Mouse (Mus musculus): ENCODE results near the gene Adh1. TPM values are rescaled to one million over a fixed set of nuclear protein-coding genes. Genes with fewer than 3 reads are reported as not detected.

The Adh1 gene
- not detected in 2 replicates for polyA plus RNA-seq (2012)

GRCm38 (mm10) chr3:138260721-138261669 is at the start of gene Adh1:
Gene Adh1 (plus strand): TSS chr3:138260991.
- Histone ChIP-seq H3K4me1 (ENCODE audit: control insufficient read depth) (no peaks in the 10 kb centered on the region), H3K27me3 (ENCODE audit: control insufficient read depth) (no peaks in the 10 kb centered on the region), H3K36me3 (ENCODE audit: control insufficient read depth) (no peaks in the 10 kb centered on the region), H3K9me3 (ENCODE audit: control insufficient read depth, low read length) (no peaks in the 10 kb centered on the region), H3K4me3 (replicated peaks) (no peak within 1 kb of the TSS)
- TF ChIP-seq TAL1 (IDR thresholded peaks at IDR 0.05; ENCODE audit: low read length) = no peak
- TF ChIP-seq GATA1 (IDR thresholded peaks at IDR 0.05; ENCODE audit: low read length) = no peak

DNA sequence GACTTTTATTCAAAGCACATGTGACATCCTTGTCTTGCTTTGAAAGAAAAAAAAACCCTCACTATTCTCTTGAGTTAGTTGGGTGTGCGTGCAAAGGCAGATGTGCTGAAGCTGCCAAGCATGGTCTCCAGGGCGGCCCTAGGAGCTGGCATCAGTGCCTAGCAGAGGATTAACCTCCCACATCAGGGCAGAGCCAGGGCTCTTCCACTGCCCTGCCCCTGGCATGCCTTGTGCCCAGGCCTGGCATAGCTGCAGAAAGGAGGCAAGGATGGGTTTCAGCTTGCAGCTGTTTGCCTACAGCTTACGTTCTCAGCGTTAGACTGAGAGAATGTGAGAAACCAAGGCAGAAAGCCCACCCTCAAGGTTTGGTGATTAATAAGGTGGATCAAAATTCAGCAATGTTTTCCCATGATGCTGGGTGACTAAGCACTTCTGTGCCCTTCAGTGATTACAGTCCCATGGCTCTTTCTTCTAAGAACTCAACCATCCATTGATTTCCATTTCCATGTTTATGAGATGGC is 48.3 kb upstream of the Adh1 start:
- no peak for TF ChIP-seq TAL1 (IDR thresholded peaks at IDR 0.05; ENCODE audit: low read length)
- Histone ChIP-seq H3K4me1 (ENCODE audit: control insufficient read depth) (no peaks in the 10 kb centered on the region), H3K4me3 (replicated peaks) (no peak overlapping the region), H3K9me3 (ENCODE audit: control insufficient read depth, low read length) (no peaks in the 10 kb centered on the region), H3K36me3 (ENCODE audit: control insufficient read depth) (no peaks in the 10 kb centered on the region), H3K27me3 (ENCODE audit: control insufficient read depth) (no peaks in the 10 kb centered on the region)

DNA sequence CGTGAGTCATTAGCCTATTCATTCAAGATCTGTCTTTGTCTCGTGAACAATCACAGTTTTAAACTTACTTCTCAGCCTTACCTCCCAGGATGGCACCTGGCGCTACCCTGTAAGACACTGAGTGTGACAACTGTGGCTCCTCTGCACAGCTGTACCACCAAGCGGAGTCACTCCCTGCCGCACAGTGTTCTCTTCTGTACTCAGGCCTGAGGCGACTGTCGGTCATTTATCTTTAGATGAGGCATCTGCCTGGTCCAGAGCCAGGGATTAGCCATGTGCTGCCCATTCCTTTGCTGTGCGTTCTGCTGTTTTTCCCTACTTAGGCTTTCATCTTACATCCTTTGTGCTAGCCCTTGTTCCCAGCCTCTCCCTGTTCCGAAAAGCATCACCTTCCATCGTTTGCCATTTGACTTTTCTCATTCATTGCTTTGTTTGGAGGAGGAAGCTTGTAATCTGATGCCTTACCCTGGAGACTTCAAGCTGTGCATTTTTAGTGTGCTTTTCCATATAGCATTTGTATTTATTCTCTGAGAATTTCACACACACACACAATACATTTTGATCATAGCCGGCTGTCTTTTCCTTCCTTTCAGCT is 45.3 kb upstream of the Adh1 start:
- no peaks in the 10 kb centered on the region for H3K4me1 ChIP-seq (ENCODE audit: control insufficient read depth)
- H3K36me3 ChIP-seq (ENCODE audit: control insufficient read depth) = no peaks in the 10 kb centered on the region
- no peaks in the 10 kb centered on the region for H3K9me3 ChIP-seq (ENCODE audit: control insufficient read depth, low read length)
- H3K4me3 ChIP-seq (replicated peaks) = no peak overlapping the region
- no peak for TF ChIP-seq TAL1 (IDR thresholded peaks at IDR 0.05; ENCODE audit: low read length)
- TF ChIP-seq GATA1 (IDR thresholded peaks at IDR 0.05; ENCODE audit: low read length) = no peak
- no peaks in the 10 kb centered on the region for H3K27me3 ChIP-seq (ENCODE audit: control insufficient read depth)

DNA sequence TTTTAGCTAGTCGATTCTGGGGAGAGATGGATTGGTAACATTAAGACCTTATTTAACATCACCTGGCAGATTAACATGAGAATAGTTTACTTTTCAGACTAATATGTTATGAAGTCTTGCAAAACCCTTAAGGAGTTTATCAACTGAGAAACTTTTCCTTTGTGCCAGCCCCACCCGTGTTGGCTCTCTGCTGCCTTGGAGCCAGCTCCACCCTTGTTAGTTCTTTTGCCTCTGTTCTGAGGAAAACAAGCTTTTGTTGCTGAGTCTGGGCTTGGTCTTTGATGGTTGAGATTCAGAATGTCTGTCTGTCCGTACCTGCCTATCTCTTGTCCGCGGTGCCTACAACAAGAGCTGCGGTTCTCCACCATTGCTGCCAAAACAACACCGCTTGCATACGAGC is 44.7 kb upstream of the Adh1 start:
- Histone ChIP-seq H3K9me3 (ENCODE audit: control insufficient read depth, low read length) (no peaks in the 10 kb centered on the region), H3K4me1 (ENCODE audit: control insufficient read depth) (no peaks in the 10 kb centered on the region), H3K27me3 (ENCODE audit: control insufficient read depth) (no peaks in the 10 kb centered on the region), H3K4me3 (replicated peaks) (no peak overlapping the region), H3K36me3 (ENCODE audit: control insufficient read depth) (no peaks in the 10 kb centered on the region)
- TF ChIP-seq GATA1 (IDR thresholded peaks at IDR 0.05; ENCODE audit: low read length) = no peak
- no peak for TF ChIP-seq TAL1 (IDR thresholded peaks at IDR 0.05; ENCODE audit: low read length)

GRCm38 (mm10) chr3:138217631-138218264 is 43.0 kb upstream of the Adh1 start, which contains the start of gene Adh7:
Gene Adh7 (plus strand): TSS chr3:138217760.
- Histone ChIP-seq H3K27me3 (ENCODE audit: control insufficient read depth) (no peaks in the 10 kb centered on the region), H3K9me3 (ENCODE audit: control insufficient read depth, low read length) (no peaks in the 10 kb centered on the region), H3K4me3 (replicated peaks) (no peak within 1 kb of the TSS), H3K36me3 (ENCODE audit: control insufficient read depth) (no peaks in the 10 kb centered on the region), H3K4me1 (ENCODE audit: control insufficient read depth) (no peaks in the 10 kb centered on the region)
- TF ChIP-seq TAL1 (IDR thresholded peaks at IDR 0.05; ENCODE audit: low read length) (no peak), GATA1 (IDR thresholded peaks at IDR 0.05; ENCODE audit: low read length) (no peak)

GRCm38 (mm10) chr3:138221116-138221515 is 39.7 kb upstream of the Adh1 start:
- no peaks in the 10 kb centered on the region for H3K4me1 ChIP-seq (ENCODE audit: control insufficient read depth)
- no peak overlapping the region for H3K4me3 ChIP-seq (replicated peaks)
- H3K36me3 ChIP-seq (ENCODE audit: control insufficient read depth) = no peaks in the 10 kb centered on the region
- TF ChIP-seq GATA1 (IDR thresholded peaks at IDR 0.05; ENCODE audit: low read length) = no peak
- TF ChIP-seq TAL1 (IDR thresholded peaks at IDR 0.05; ENCODE audit: low read length) = no peak
- H3K9me3 ChIP-seq (ENCODE audit: control insufficient read depth, low read length) = no peaks in the 10 kb centered on the region
- H3K27me3 ChIP-seq (ENCODE audit: control insufficient read depth) = no peaks in the 10 kb centered on the region

- H3K9me3 ChIP-seq (ENCODE audit: control insufficient read depth, low read length) = no peaks in the 10 kb centered on the region
- no peak overlapping the region for H3K4me3 ChIP-seq (replicated peaks)
- H3K36me3 ChIP-seq (ENCODE audit: control insufficient read depth) = no peaks in the 10 kb centered on the region
- H3K27me3 ChIP-seq (ENCODE audit: control insufficient read depth) = no peaks in the 10 kb centered on the region
- H3K4me1 ChIP-seq (ENCODE audit: control insufficient read depth) = no peaks in the 10 kb centered on the region
- TF ChIP-seq TAL1 (IDR thresholded peaks at IDR 0.05; ENCODE audit: low read length) = no peak
These were observed 38.3 kb upstream of the Adh1 start for GRCm38 (mm10) chr3:138222511-138222910.

- Histone ChIP-seq H3K27me3 (ENCODE audit: control insufficient read depth) (no peaks in the 10 kb centered on the region), H3K36me3 (ENCODE audit: control insufficient read depth) (no peaks in the 10 kb centered on the region), H3K4me3 (replicated peaks) (no peak overlapping the region), H3K9me3 (ENCODE audit: control insufficient read depth, low read length) (no peaks in the 10 kb centered on the region), H3K4me1 (ENCODE audit: control insufficient read depth) (no peaks in the 10 kb centered on the region)
- no peak for TF ChIP-seq GATA1 (IDR thresholded peaks at IDR 0.05; ENCODE audit: low read length)
- no peak for TF ChIP-seq TAL1 (IDR thresholded peaks at IDR 0.05; ENCODE audit: low read length)
These were observed 37.8 kb upstream of the Adh1 start for GRCm38 (mm10) chr3:138222952-138223351.
